Mouse (Mus musculus) thymus, adult 18-20 months (tissue): Measurements from ENCODE around the gene Pde4d.

Experiments used
- DNase-seq, 2 experiments: peaks; one replicate each; pipeline ENCODE4 v3.0.0; 2022; ENCODE audit warnings: mixed read lengths in 2 of 2

Pde4d gene

GRCm38 (mm10) chr13:109842982-109843381, 1393.2 kb downstream of the Pde4d start:
- no peak for DNase-seq

- DNase-seq = peak in 1 of 2 experiments; percentile 42
These were observed 1395.1 kb downstream of the Pde4d start for GRCm38 (mm10) chr13:109844828-109845227.

- no peak for DNase-seq
These were observed 1414.1 kb downstream of the Pde4d start for GRCm38 (mm10) chr13:109863826-109864225.

GRCm38 (mm10) chr13:109864311-109864710, 1414.6 kb downstream of the Pde4d start:
- DNase-seq = no peak

GRCm38 (mm10) chr13:109880392-109880791, 1430.6 kb downstream of the Pde4d start:
- DNase-seq = no peak

- no peak for DNase-seq
These were observed 1431.6 kb downstream of the Pde4d start for GRCm38 (mm10) chr13:109881161-109881857.

GRCm38 (mm10) chr13:109883636-109884035, 1433.9 kb downstream of the Pde4d start:
- DNase-seq = no peak

GRCm38 (mm10) chr13:109884812-109885211, 1435.1 kb downstream of the Pde4d start:
- DNase-seq = no peak

GRCm38 (mm10) chr13:109888293-109888692, 1438.5 kb downstream of the Pde4d start:
- DNase-seq = no peak

GRCm38 (mm10) chr13:109891194-109891909, 1441.6 kb downstream of the Pde4d start:
- no peak for DNase-seq

GRCm38 (mm10) chr13:109891910-109892265, 1442.1 kb downstream of the Pde4d start:
- no peak for DNase-seq

- DNase-seq = no peak
These were observed 1450.0 kb downstream of the Pde4d start for GRCm38 (mm10) chr13:109899442-109900428.

GRCm38 (mm10) chr13:109901811-109902210, 1452.1 kb downstream of the Pde4d start:
- no peak for DNase-seq

GRCm38 (mm10) chr13:109902460-109902854, 1452.7 kb downstream of the Pde4d start:
- DNase-seq = peak; percentile 89 to 90

- peak; percentile 78 to 83 for DNase-seq
These were observed 1453.4 kb downstream of the Pde4d start for GRCm38 (mm10) chr13:109902855-109903763.

GRCm38 (mm10) chr13:109903764-109904510, 1454.2 kb downstream of the Pde4d start:
- DNase-seq = peak; percentile 14 to 30

GRCm38 (mm10) chr13:109906342-109906888, 1456.7 kb downstream of the Pde4d start:
- DNase-seq = no peak

- peak; percentile 84 to 90 for DNase-seq
These were observed 1457.9 kb downstream of the Pde4d start for GRCm38 (mm10) chr13:109907634-109908033.

GRCm38 (mm10) chr13:109908386-109908785, 1458.6 kb downstream of the Pde4d start:
- no peak for DNase-seq

GRCm38 (mm10) chr13:109909111-109909510, 1459.4 kb downstream of the Pde4d start:
- no peak for DNase-seq

GRCm38 (mm10) chr13:109910915-109911314, 1461.2 kb downstream of the Pde4d start:
- DNase-seq = no peak
